Mouse (Mus musculus) testis, adult 2 months (tissue): ENCODE results near the gene Lmnb2.

ENCODE experiments used
- CTCF ChIP-seq: fragments of 200-500 bp; IDR thresholded peaks from 2 replicates; pipeline ENCODE4 v1.5.1; 2012; ENCODE audit warnings: low read depth, mild to moderate bottlenecking, inconsistent platforms, low read length, moderate library complexity; ENCODE audit not compliant: control insufficient read depth, insufficient read depth, insufficient replicate concordance
- POLR2A ChIP-seq: fragments of 200-500 bp; IDR thresholded peaks from 2 replicates; pipeline ENCODE4 v1.6.1; 2012; ENCODE audit warnings: low read depth, mild to moderate bottlenecking, inconsistent platforms, low read length, moderate library complexity; ENCODE audit not compliant: control insufficient read depth

GRCm38 (mm10) chr10:80960551-80961508 lies 42.8 kb upstream of the Lmnb2 start:
- TF ChIP-seq CTCF (0 out of 2 replicates have a peak, but pooled peaks have one; percentile 25), POLR2A (no peak)
